Mouse (Mus musculus): Measurements from ENCODE around the gene Pgbd1.
"Not testable (repeated sequence)": the region's sequence is repeated elsewhere in the genome, so short reads cannot be mapped to it uniquely, and the experiment has no call there.

Gene Pgbd1

GRCm38 (mm10) chr13:21415750-21416149, 25.1 kb downstream of the Pgbd1 start:
- DNase-seq (ENCODE audit: low spot score in 2 of 2), result no peak

DNA sequence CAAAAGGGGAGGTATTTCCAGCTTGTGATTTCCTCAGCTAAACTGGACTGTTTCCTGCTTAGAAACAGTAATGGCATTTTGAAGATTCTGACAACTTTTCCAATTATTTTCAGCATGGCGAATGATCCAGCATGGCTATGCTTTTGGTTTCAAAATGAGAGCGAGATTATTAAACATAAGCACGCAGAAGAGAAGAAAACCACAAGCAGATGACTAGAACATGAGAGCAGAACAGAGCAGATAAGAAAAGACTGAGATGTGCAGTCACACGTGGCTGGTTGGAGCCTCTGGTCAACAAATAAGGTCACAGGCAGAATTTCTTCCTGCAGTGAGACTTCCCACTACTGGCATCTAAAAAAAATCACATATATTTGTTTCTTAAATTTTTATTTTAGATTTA, 25.6 kb downstream of the Pgbd1 start:
- DNase-seq (ENCODE audit: low spot score in 2 of 2), result no peak

DNA sequence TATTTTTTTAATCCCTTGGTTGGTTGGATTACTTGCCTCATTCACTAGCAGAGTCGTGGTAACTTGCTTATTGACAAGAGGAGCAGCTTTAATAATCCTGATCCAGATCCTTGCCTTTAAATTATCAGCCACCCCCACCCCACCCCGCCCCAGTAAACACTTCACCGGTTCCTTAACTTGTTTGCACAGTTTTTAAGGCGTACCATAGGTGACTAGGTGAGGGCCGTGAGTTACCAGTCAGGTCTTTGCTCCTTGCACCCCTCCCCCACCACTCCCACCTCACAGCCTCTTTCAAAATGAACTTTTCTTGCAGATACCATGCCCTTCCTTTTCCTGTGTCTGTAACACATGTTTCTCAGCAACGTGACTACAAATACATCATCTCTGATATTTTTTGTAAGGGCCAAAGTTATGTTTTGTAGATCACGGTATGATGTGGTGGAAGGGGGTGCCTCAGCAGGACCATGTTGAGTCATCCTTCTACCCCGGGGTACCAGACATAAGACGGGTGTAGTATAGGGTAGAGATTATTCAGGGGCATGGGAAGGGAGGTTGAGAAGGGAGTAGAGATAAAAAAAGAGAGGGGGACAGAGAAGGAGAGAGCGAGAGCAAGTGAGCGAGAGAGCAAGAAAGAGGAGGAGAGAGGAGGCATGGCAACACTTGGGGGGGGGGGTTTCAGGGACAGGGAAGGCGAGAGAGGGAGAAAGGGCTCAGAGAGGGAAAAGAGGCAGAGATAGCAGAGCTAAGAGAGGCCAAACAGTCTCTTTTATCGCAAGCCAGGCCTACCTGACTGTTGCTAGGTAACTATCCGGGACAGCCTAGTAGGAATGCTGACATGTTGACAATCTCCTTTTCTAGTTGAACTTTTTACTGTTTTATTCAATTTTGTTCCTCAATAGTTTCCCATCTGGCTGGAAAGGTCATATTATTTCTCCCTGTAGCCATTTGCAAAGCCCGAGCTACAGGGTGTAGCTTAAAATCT, 26.3 kb downstream of the Pgbd1 start:
- DNase-seq (ENCODE audit: low spot score in 2 of 2), result no peak

- no peak for DNase-seq (ENCODE audit: low spot score in 2 of 2)
These were observed 31.9 kb downstream of the Pgbd1 start for GRCm38 (mm10) chr13:21408805-21409459.

DNA sequence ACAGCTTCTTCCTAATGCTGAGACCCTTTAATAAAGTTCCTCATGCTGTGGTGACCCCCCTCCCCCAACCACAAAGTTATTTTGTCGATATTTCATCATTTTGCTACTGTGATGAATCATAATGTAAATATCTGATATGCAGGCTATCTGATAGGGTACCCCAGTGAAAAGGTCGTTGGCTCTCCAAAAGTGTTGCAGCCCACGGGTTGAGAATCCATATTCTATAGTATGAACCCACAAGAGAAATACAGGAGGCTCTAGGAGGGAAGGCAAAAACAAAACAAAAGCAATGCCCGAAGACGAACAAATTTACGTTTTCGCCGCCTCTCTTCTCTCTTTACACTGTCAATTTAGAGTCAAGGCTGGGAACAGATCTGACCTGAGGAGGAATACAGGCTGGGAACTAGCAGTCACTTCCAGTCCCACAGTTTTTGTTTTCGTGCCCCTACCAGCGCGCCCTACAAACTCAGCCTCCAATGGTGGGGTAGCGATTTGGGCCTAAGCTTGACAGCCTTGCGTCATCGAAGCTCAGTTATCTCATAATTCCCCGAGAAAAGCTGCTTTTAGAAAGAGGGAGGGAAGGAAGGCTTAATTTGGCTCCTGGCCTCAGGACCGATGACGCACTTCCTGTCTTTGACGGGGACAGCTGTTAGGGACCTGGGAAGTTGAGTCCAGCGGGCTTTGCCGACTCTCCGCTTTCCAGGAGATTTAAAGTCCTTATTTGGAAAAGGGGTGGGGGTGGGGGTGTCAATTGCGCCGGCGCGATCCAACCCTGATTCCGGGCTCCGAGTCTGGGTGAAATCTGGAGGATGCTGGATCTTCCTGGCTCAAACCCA, 32.7 kb downstream of the Pgbd1 start:
- DNase-seq (ENCODE audit: low spot score in 2 of 2), result peak; percentile 48 to 50

DNA sequence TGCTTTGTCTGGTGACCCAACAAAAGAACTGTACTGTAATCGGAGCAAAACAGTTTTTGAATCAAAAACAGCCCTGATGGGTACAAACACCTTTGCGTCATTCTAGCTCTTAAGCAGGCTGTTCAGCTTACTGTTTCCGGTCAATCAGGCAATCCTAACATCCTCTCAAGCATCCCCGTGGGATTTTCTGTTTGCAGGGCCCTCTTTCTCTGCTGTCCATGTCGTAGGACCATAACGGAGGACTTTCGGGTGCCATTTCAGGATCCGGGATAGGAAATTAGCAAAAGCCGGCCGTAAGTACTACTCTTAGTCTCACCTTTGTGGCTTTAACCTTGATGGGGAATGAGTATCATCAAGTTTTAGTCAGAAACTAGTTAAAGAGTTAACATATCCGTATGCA, 33.5 kb downstream of the Pgbd1 start:
- DNase-seq (ENCODE audit: low spot score in 2 of 2), result no peak

- DNase-seq (ENCODE audit: low spot score in 2 of 2), result no peak
These were observed 38.0 kb downstream of the Pgbd1 start for GRCm38 (mm10) chr13:21402848-21403247.

- DNase-seq (ENCODE audit: low spot score in 2 of 2), result peak; percentile 75 to 80
These were observed 38.5 kb downstream of the Pgbd1 start, which contains the start of gene Zkscan3 for GRCm38 (mm10) chr13:21402287-21402846. Zkscan3 (minus strand) TSS chr13:21402755.

- DNase-seq (ENCODE audit: low spot score in 2 of 2), result no peak
These were observed 39.1 kb downstream of the Pgbd1 start for GRCm38 (mm10) chr13:21401636-21402286.

- no peak for DNase-seq (ENCODE audit: low spot score in 2 of 2)
These were observed 39.7 kb downstream of the Pgbd1 start for GRCm38 (mm10) chr13:21401166-21401565.

DNA sequence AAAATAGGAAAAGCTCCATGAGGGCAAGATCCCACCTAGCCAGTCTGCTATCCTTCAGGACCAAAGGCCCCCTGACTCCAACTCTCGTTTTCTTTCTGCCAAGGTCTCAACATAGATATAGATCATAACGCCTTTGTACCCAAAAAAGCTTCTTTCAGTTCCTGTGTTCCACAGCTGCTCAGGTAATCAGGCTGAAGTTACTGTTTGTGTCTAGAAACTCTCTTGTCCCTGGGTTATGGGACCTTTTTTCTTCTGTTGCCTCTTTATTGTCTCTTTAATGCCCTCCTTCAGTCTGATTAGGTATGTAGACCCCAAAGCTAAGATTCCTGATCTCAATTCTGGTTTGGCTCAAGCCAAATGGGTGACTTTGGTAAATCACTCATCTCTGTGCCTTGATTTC, 43.4 kb downstream of the Pgbd1 start:
- DNase-seq (ENCODE audit: low spot score in 2 of 2), result no peak

- not testable (repeated sequence) for DNase-seq (ENCODE audit: low spot score in 2 of 2)
These were observed 44.8 kb downstream of the Pgbd1 start for GRCm38 (mm10) chr13:21396048-21396447.

DNA sequence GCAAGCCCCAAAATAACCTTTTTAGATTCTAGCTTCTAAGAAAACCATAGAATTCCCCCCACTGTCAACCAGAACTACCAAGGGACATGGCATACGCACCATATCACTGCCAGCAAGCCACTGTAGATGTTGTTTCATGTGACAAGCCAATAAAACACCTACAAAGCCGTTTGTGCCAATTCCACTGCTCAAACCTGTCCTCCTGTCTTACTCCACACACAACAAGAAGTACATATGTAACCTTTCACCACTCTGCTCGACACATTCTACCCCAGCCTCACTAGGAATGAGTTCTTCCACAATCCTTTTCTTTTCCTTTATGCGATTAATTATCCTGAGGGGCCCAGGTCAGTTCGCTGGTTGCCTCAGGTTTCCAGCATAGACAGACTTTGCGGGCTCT, 45.2 kb downstream of the Pgbd1 start:
- no peak for DNase-seq (ENCODE audit: low spot score in 2 of 2)

- DNase-seq (ENCODE audit: low spot score in 2 of 2), result no peak
These were observed 45.6 kb downstream of the Pgbd1 start for GRCm38 (mm10) chr13:21395211-21395610.

DNA sequence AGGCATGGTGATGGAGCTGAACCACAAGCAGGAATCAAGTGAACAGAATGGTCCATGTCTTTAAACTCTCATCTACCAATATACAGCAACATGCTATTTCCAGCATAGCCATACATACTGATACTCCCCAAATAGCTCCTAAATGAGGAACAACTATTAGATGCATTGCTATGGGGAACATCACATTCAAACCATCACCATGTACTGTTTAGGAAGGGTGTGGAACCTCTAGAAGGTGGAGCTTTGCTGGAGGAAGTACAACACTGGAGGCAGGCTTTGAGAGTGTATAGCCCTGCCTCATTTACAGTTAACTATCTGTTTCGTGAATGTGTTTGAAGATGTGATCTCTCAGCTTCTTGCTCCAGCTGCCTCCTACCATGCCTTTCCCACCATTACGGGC, 63.1 kb downstream of the Pgbd1 start:
- DNase-seq (ENCODE audit: low spot score in 2 of 2), result no peak

DNA sequence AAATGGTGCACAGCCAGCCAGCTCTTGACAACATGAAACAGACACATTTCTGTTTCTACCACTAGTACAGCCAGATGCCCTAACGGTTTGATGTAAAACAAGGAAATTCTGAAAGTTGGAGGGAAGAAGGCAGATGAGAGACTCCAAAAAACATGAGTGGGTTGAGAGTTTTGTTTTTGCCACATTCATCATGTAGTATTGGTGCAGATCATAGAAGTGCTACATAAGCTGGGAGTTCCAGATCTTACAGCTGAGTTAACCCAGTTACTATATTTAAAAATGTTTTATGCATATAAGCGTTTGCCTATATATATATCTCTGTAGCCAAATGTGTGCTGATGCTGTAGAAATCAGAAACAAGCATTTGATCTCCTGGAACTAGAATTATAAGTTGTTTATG, 68.2 kb downstream of the Pgbd1 start:
- DNase-seq (ENCODE audit: low spot score in 2 of 2), result no peak
